Mouse (Mus musculus): ENCODE measurements at regions not wholly inside any gene's neighbourhood (a gene's known extent, or its start where the extent isn't known, plus 50 kb on each side); places are given as distances from the start of the nearest gene placed in this dataset.

DNA sequence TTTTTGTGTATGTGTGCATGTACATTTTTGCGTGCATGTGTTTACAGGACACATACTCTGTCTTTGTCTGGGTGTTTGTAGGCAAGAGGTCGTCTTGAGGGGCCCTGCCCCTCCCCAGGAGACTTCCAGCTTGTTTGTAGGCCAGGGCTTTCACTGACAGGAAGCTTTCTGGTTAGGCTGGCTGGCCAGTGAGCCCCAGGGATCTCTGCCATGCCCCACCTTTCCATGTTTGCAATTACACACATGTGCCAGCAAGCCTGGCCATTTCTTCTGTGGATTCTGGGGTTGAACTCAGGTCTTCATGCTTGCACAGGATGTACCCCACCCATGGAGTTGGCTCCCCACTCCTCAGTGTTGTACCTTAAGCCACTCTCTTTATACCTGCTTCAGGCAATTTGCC, 166.4 kb downstream of the Gm11077 start:
- Histone ChIP-seq H3K9ac (ENCODE audit: low read depth, low read length) (no peak overlapping the region), H3K4me1 (ENCODE audit: control insufficient read depth, insufficient read depth, low read length) (no peaks in the 10 kb centered on the region; the same call in 1 of the 2 replicates), H3K4me2 (ENCODE audit: low read depth, low read length) (no peak overlapping the region), H3K4me3 (ENCODE audit: low read length) (no peak overlapping the region), H3K36me3 (ENCODE audit: control insufficient read depth, insufficient read depth, low read length) (no peaks in the 10 kb centered on the region), H3K9me3 (ENCODE audit: control insufficient read depth, low read length) (no peaks in the 10 kb centered on the region), H3K27ac (ENCODE audit: low read length) (no peak overlapping the region), H3K27me3 (replicated peaks; ENCODE audit: control insufficient read depth, insufficient read depth, low read length) (no peaks in the 10 kb centered on the region)
- no peak for ATAC-seq
- 54% methylated on average over 2 of the region's 2 CpGs for WGBS

DNA sequence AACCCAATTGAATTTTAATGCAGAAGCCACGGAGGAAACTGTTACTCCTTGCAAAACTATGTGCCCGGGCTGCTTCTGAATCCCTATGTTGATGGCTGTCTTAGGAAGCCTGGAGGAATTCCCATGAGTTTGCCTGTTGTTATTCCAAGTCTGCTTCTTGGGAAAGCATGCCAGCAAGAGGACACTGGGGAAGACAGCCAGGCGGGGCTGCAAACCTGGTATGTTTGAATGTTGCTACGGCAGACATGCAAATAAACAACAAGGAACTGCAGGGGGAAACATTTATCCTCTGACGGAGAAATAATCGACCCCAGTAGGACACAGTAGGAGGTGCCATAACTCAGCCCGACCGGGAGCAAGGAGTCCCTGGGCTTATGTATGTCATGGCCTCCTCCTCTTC, 168.0 kb downstream of the Gm11077 start:
- Histone ChIP-seq H3K27me3 (replicated peaks; ENCODE audit: control insufficient read depth, insufficient read depth, low read length) (no peaks in the 10 kb centered on the region), H3K27ac (ENCODE audit: low read length) (no peak overlapping the region), H3K4me1 (ENCODE audit: control insufficient read depth, insufficient read depth, low read length) (no peaks in the 10 kb centered on the region; the same call in 1 of the 2 replicates), H3K36me3 (ENCODE audit: control insufficient read depth, insufficient read depth, low read length) (no peaks in the 10 kb centered on the region), H3K9me3 (ENCODE audit: control insufficient read depth, low read length) (no peaks in the 10 kb centered on the region), H3K9ac (ENCODE audit: low read depth, low read length) (no peak overlapping the region), H3K4me2 (ENCODE audit: low read depth, low read length) (no peak overlapping the region), H3K4me3 (ENCODE audit: low read length) (no peak overlapping the region)
- peak; percentile 26; the same call in 1 of the 2 replicates for ATAC-seq
- WGBS = 40% methylated on average over 8 of the region's 8 CpGs

DNA sequence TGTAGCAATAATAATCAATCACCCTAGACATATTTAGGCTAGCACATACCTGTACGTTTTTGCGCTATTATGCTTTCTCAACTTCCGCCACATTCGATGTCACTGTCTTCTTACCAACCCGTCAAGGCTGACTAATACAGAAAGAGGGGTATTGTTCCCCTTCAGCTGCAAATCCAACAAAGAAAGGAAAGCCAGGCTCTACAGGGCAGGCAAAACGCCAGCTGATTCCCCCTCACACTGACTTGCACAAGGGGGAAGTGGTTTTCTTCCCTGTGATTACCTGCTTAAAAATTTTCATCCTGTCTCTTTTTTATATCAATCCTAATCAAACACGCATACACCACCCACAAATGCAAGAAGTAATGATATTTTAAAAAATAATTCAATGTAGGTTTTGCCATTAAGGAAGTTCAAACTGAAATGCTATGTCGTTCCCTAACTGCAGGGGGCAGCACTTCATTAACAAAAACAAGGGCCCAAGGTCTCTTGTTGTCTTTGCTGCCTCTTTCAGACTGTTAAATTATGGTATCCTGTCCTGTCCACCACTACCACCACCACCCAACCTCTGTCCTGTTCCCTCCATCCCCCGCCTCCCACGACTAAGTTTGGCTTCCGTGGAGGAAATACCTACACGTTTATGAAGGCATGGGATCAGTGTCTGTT, 195.4 kb downstream of the Gm11077 start:
- Histone ChIP-seq H3K4me1 (ENCODE audit: control insufficient read depth, insufficient read depth, low read length) (no peaks in the 10 kb centered on the region), H3K4me2 (ENCODE audit: low read depth, low read length) (no peak overlapping the region), H3K27ac (ENCODE audit: low read length) (no peak overlapping the region), H3K4me3 (ENCODE audit: low read length) (no peak overlapping the region), H3K36me3 (ENCODE audit: control insufficient read depth, insufficient read depth, low read length) (no peaks in the 10 kb centered on the region), H3K9ac (ENCODE audit: low read depth, low read length) (no peak overlapping the region), H3K27me3 (replicated peaks; ENCODE audit: control insufficient read depth, insufficient read depth, low read length) (no peaks in the 10 kb centered on the region), H3K9me3 (ENCODE audit: control insufficient read depth, low read length) (no peaks in the 10 kb centered on the region)
- ATAC-seq = peak; percentile 58
- 46% methylated on average over 12 of the region's 12 CpGs for WGBS

DNA sequence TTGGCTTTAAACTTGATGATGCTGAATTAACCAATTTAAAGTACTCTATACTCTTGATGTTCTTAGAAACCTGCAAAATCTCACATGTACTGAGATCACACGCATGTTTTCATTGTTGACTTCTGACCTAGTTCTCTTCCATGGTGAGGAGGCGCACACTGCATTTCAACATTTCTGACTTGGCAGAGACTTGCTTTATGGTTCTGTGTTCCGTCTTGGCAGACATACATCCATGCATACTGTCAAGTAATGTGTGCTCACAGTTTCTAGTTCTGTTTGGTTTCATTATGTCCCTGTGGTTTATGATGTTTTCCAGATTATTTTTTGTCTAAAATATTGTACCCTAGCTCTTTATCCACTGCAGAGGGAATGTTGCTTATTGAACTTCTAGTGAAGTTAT, 198.5 kb downstream of the Gm11077 start:
- Histone ChIP-seq H3K4me2 (ENCODE audit: low read depth, low read length) (no peak overlapping the region), H3K9ac (ENCODE audit: low read depth, low read length) (no peak overlapping the region), H3K9me3 (ENCODE audit: control insufficient read depth, low read length) (no peaks in the 10 kb centered on the region), H3K4me1 (ENCODE audit: control insufficient read depth, insufficient read depth, low read length) (0 out of 2 replicates have a peak, but pooled peaks cover 2% of the 10 kb centered on the region), H3K27ac (ENCODE audit: low read length) (no peak overlapping the region), H3K36me3 (ENCODE audit: control insufficient read depth, insufficient read depth, low read length) (no peaks in the 10 kb centered on the region), H3K27me3 (replicated peaks; ENCODE audit: control insufficient read depth, insufficient read depth, low read length) (no peaks in the 10 kb centered on the region), H3K4me3 (ENCODE audit: low read length) (no peak overlapping the region)
- 0 out of 2 replicates have a peak, but pooled peaks have one; percentile 17 for ATAC-seq
- 75% methylated on average over 3 of the region's 3 CpGs for whole genome bisulfite sequencing

DNA sequence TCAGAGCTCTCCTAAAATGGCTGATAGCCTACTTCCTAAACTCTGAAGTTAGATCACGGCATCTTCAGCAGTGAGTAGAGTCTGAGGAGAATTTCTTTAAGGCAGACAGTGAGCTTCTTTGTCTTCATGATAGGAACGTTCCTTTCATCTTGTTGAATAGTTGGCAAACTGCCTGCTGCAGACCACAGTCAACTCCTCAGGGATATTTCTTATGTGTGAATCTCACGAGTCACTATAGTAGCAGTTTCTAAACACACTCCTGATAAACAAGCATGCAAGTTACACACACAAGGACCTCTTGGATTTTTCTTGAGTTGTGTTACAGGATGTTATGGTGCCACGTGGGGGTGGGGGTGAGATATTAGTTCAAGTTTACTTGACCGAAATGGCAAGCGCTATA, 205.2 kb downstream of the Gm11077 start:
- H3K9ac ChIP-seq (ENCODE audit: low read depth, low read length) = no peak overlapping the region

DNA sequence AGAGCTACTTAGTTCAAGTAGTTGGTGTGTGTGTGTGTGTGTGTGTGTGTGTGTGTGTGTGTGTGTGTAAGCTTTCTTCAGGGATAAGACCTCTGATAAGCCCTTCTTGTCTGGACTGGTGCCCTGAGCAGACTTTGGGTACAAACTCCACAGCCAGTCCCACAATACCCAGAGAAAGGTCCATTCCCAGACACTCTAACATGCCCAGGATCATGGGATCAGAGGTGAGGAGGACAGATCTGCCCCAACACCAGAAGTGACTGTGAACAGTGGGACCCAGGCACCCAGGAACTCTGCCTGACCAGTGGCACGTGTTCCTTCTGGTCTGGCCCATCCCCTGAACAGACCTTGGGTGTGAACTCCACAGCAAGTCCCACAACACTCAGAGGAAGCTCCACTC, 208.9 kb downstream of the Gm11077 start:
- Histone ChIP-seq H3K9ac (ENCODE audit: low read depth, low read length) (no peak overlapping the region), H3K27ac (ENCODE audit: low read length) (no peak overlapping the region), H3K4me3 (ENCODE audit: low read length) (no peak overlapping the region), H3K9me3 (ENCODE audit: control insufficient read depth, low read length) (no peaks in the 10 kb centered on the region), H3K27me3 (replicated peaks; ENCODE audit: control insufficient read depth, insufficient read depth, low read length) (no peaks in the 10 kb centered on the region), H3K4me2 (ENCODE audit: low read depth, low read length) (no peak overlapping the region), H3K4me1 (ENCODE audit: control insufficient read depth, insufficient read depth, low read length) (no peaks in the 10 kb centered on the region), H3K36me3 (ENCODE audit: control insufficient read depth, insufficient read depth, low read length) (no peaks in the 10 kb centered on the region)
- peak; percentile 68 for ATAC-seq
- 97% methylated on average over 1 of the region's 1 CpGs for WGBS

More for the DNA sequence above, 205.2 kb downstream of the Gm11077 start:
- no peaks in the 10 kb centered on the region for H3K9me3 ChIP-seq (ENCODE audit: control insufficient read depth, low read length)
- no peak overlapping the region for H3K4me3 ChIP-seq (ENCODE audit: low read length)
- H3K36me3 ChIP-seq (ENCODE audit: control insufficient read depth, insufficient read depth, low read length) = no peaks in the 10 kb centered on the region
- 0 out of 2 replicates have a peak, but pooled peaks cover 2% of the 10 kb centered on the region for H3K4me1 ChIP-seq (ENCODE audit: control insufficient read depth, insufficient read depth, low read length)
- WGBS = 67% methylated on average over 6 of the region's 6 CpGs
- no peaks in the 10 kb centered on the region for H3K27me3 ChIP-seq (replicated peaks; ENCODE audit: control insufficient read depth, insufficient read depth, low read length)
- H3K27ac ChIP-seq (ENCODE audit: low read length) = no peak overlapping the region
- no peak overlapping the region for H3K4me2 ChIP-seq (ENCODE audit: low read depth, low read length)
- no peak for ATAC-seq

DNA sequence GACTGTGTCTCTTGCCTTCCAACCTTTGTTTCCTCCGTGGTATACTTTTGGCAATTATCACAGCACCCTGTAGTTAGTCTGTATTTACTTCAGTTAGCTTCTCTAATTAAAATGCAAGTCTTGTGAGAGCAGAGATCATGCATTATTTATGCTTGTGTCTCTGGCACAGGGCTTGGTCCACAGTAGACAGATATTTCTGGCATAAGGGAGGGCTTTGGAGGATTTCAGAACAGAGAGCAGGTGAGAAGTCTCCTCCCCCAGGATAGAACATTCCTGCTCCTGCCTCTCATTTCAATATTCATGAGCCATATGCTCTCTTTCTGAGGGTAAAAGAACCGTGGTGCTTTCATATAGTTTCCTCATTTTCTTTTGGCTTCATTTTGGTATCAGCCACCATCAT, 217.6 kb downstream of the Gm11077 start:
- no peaks in the 10 kb centered on the region for H3K4me1 ChIP-seq (ENCODE audit: control insufficient read depth, insufficient read depth, low read length)
- H3K27me3 ChIP-seq (replicated peaks; ENCODE audit: control insufficient read depth, insufficient read depth, low read length) = no peaks in the 10 kb centered on the region
- WGBS = 61% methylated on average over 2 of the region's 2 CpGs
- H3K36me3 ChIP-seq (ENCODE audit: control insufficient read depth, insufficient read depth, low read length) = no peaks in the 10 kb centered on the region
- H3K4me3 ChIP-seq (ENCODE audit: low read length) = no peak overlapping the region
- no peak overlapping the region for H3K4me2 ChIP-seq (ENCODE audit: low read depth, low read length)
- H3K27ac ChIP-seq (ENCODE audit: low read length) = no peak overlapping the region
- no peak overlapping the region for H3K9ac ChIP-seq (ENCODE audit: low read depth, low read length)
- ATAC-seq = no peak
- H3K9me3 ChIP-seq (ENCODE audit: control insufficient read depth, low read length) = no peaks in the 10 kb centered on the region

DNA sequence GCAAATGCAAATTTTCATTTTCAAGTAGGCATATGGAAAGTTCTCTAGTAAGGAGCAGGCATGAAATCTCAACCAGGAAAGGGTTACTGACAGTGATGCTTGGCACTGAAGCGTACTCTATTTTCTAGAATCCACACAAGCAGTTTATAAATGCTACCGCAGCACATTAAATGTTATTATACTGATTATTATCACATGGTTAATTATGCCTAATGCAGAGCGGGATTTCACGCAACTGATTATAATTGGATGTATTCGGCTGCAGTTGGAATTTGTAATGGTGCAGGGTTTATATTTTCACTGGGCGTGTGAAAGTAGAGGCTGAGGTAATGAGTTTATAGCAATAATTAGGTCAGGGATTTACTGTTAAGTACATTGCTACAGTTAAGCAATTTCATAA, 221.4 kb downstream of the Gm11077 start:
- no peak for ATAC-seq
- WGBS = 85% methylated on average over 6 of the region's 6 CpGs
- Histone ChIP-seq H3K9me3 (ENCODE audit: control insufficient read depth, low read length) (no peaks in the 10 kb centered on the region), H3K36me3 (ENCODE audit: control insufficient read depth, insufficient read depth, low read length) (no peaks in the 10 kb centered on the region), H3K27ac (ENCODE audit: low read length) (no peak overlapping the region), H3K27me3 (replicated peaks; ENCODE audit: control insufficient read depth, insufficient read depth, low read length) (no peaks in the 10 kb centered on the region), H3K4me1 (ENCODE audit: control insufficient read depth, insufficient read depth, low read length) (peaks cover under 1% of the 10 kb centered on the region; the same call in 1 of the 2 replicates), H3K4me3 (ENCODE audit: low read length) (no peak overlapping the region), H3K4me2 (ENCODE audit: low read depth, low read length) (no peak overlapping the region), H3K9ac (ENCODE audit: low read depth, low read length) (no peak overlapping the region)

DNA sequence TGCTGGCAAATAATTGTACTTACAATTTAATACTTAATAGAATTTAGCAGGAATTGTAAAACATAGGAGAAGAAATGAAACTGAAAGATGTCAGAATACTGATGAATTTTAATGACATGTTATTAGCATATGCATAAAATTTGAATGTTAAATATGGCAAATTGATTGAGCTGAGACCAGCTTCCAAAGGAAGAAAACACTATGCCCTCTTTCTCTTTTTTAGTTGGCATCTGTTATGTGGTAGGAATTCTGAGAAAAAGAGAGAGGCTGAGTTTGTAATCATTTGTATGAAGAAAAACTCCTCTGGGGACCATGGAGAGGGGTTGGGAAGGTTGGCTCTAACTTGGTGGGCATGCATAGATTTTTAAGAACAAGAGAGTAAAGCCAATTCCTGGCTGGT, 224.2 kb downstream of the Gm11077 start:
- Histone ChIP-seq H3K9me3 (ENCODE audit: control insufficient read depth, low read length) (no peaks in the 10 kb centered on the region), H3K4me3 (ENCODE audit: low read length) (no peak overlapping the region), H3K27ac (ENCODE audit: low read length) (no peak overlapping the region), H3K9ac (ENCODE audit: low read depth, low read length) (no peak overlapping the region), H3K4me1 (ENCODE audit: control insufficient read depth, insufficient read depth, low read length) (peaks cover 8% of the 10 kb centered on the region), H3K27me3 (replicated peaks; ENCODE audit: control insufficient read depth, insufficient read depth, low read length) (no peaks in the 10 kb centered on the region), H3K4me2 (ENCODE audit: low read depth, low read length) (no peak overlapping the region), H3K36me3 (ENCODE audit: control insufficient read depth, insufficient read depth, low read length) (no peaks in the 10 kb centered on the region)
- no peak for ATAC-seq

DNA sequence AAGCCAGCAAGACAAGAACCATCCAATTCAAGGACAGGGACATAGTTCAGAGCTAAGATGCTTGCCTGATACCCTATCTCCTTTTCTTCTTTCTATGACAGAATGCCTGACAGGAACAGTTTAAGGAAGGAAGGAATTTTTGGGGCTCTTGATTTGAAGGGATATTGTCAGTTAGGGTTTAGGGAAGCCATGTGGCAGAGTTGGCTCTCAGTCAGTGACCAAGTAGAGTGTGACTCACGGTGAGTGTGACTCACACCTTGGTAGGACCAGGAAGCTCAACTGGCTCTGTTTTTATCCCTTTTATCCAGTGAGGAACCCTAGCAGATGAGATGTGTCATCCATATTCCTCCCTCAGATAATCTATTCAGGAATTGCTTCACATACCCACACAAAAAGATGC, 224.6 kb downstream of the Gm11077 start:
- H3K36me3 ChIP-seq (ENCODE audit: control insufficient read depth, insufficient read depth, low read length) = no peaks in the 10 kb centered on the region
- no peak for ATAC-seq
- H3K9ac ChIP-seq (ENCODE audit: low read depth, low read length) = no peak overlapping the region
- H3K4me2 ChIP-seq (ENCODE audit: low read depth, low read length) = no peak overlapping the region
- no peaks in the 10 kb centered on the region for H3K9me3 ChIP-seq (ENCODE audit: control insufficient read depth, low read length)
- no peak overlapping the region for H3K4me3 ChIP-seq (ENCODE audit: low read length)
- 74% methylated on average over 1 of the region's 1 CpGs for WGBS
- no peaks in the 10 kb centered on the region for H3K27me3 ChIP-seq (replicated peaks; ENCODE audit: control insufficient read depth, insufficient read depth, low read length)
- H3K27ac ChIP-seq (ENCODE audit: low read length) = no peak overlapping the region
- H3K4me1 ChIP-seq (ENCODE audit: control insufficient read depth, insufficient read depth, low read length) = peaks cover 8% of the 10 kb centered on the region
